Mouse (Mus musculus) cerebellum, adult 9-11 months (tissue): Measurements from ENCODE around the gene Lamtor2.
"Not testable (repeated sequence)": the region's sequence is repeated elsewhere in the genome, so short reads cannot be mapped to it uniquely, and the experiment has no call there.

Source experiments
- DNase-seq: peaks from one replicate; pipeline ENCODE4 v3.0.0; 2022

Gene Lamtor2

DNA sequence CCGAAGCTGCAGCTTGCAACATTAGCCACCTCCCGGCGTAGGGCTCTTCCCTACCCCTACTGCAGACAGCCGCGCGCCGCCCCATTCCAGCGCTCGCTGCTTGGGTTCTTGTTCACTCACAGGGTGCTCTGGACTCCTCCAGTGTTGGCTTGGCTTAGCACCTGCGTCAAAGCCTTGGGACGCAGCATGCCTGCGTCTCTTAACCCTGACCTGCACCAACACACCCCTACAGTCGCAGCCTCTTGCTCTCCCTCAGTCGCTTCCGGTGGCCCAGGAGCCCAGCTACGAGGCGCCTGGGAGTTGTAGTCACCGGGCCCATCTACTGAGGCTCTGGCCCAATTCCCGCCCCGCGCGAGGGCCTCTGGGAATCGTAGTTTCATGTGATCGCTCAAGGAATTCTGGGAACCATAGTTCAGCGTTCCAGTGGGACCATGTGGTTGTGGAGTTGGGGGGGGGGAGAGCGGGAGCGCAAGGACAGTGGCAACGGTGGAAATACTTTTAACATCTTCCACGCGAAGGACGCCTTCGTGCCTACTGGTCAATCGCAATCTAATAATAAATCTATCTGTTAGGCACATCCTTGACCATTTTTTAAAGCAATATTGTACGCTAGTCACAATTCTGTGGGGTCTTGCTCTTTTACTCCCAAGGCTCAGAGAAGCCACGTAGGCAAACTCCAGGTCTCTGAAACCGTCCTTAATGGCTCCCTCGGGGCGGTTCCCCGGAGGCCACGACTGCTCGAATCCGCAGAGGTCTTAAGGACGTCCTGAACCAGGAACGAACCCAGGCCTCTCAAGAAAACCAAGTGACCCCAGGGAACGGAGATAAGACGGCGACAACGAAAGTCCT is at the start of gene Lamtor2:
Lamtor2 (minus strand) TSS at position 399 of the 849 bp plus-strand sequence.
- DNase-seq, result peak; percentile 98

DNA sequence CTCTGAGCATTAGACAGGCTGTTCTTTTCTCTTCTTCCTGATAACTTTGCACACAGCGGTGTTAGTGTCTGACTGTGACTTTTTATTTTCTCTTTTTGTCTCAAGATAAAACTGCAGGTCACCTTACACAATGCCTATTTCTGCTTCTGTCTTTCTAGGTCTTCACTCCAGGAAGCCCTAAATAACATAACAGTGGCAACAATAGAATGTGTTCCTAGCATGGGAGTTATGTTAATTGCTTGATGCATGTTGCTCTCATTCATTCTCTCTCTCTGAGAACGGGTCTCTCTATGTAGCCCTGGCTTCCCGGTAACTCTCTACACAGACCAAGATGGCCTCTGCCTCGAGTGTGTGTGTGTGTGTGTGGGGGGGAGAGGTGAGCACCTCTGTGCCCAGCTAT is 49.6 kb upstream of the Lamtor2 start:
- no peak for DNase-seq

DNA sequence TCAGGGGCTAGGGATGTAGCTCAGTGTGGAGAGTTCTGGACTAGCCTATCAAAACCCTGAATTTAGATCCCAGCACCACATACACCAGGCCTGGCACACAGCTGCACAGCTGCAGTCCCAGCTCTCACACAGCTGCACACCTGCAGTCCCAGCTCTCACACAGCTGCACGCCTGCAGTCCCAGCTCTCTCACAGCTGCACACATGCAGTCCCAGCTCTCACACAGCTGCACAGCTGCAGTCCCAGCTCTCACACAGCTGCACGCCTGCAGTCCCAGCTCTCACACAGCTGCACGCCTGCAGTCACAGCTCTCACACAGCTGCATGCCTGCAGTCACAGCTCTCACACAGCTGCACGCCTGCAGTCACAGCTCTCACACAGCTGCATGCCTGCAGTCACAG is 43.7 kb upstream of the Lamtor2 start:
- not testable (repeated sequence) for DNase-seq

GRCm38 (mm10) chr3:88593893-88594580 is 41.2 kb upstream of the Lamtor2 start:
- no peak for DNase-seq

- no peak for DNase-seq
Measured at GRCm38 (mm10) chr3:88592942-88593576, 40.2 kb upstream of the Lamtor2 start.

DNA sequence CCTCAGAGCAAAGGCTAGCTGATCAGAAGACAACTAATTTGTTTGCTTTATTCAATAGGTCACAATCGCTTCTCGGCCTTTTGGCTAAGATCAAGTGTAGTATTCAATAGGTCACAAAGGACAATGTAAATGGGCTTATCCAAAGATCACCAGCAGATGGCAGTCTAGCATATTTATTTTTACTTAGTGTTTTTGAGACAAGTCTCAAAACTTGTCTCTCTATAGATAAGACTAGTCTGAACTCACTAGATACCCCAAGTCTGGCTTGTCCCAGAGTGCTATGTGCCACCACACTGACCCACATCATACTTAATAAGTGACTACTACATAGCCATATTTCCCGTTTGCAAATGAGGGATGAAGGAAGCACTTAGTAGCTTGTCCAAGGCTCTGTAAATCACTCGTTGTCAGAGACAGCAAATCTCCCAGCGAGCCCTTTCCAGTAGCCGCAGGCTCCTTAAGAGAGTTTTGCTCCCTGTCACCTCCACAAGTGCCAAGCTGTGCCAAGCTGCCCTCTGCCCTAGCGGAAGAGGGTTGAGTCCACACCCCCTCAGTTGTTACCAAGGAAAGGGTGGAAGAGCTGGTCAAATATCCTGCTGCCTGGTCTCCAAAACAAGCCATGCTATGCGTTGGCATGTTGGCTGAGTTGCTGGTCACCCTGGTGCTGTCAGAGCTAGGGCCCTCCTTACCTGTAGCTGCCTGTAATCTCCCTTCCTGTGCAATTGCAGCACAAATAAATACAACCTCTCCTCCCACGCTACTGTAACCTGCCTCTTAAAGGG is 39.3 kb upstream of the Lamtor2 start:
- no peak for DNase-seq

DNA sequence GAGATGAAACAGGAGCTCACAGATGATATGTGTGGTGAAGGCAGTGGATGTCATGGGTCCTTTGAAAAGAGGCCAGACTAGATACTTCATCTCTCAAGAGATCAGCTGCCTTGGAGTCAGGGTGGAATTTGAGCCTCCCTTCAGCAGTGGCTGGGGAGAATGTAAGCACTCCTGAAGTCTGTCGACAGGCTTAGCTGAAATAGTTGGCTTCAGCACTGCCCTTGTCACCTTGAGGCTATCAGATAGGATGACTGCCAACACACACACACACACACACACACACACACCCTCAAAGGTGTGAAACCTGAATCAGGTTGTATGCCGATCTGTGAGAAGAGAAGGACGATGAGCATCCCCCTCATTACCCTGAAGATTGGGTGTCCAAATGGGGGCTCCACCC is 38.2 kb upstream of the Lamtor2 start:
- no peak for DNase-seq

DNA sequence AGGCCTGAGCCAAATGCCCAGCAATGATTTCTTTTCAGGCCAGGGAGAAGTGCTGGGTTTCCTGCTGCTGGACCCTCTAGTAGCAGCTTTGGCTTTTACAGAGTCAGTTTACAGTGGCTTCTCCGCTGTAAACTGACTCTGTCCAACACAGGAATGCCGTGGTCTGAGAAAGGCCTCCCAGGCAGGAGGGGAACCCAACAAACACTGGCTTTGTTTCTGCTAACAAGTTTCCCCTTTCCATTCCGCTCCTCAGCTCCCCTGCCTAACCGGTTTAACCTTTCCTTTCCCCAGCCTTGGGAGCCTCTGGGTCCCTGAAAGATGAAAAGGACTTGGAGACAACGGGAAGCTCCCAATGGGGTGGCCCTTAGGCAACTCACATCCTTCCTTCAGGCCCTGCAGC is 37.4 kb upstream of the Lamtor2 start:
- no peak for DNase-seq

GRCm38 (mm10) chr3:88586640-88587039 is 33.8 kb upstream of the Lamtor2 start:
- DNase-seq, result no peak

- DNase-seq, result no peak
Measured at GRCm38 (mm10) chr3:88585769-88586168, 32.9 kb upstream of the Lamtor2 start.

DNA sequence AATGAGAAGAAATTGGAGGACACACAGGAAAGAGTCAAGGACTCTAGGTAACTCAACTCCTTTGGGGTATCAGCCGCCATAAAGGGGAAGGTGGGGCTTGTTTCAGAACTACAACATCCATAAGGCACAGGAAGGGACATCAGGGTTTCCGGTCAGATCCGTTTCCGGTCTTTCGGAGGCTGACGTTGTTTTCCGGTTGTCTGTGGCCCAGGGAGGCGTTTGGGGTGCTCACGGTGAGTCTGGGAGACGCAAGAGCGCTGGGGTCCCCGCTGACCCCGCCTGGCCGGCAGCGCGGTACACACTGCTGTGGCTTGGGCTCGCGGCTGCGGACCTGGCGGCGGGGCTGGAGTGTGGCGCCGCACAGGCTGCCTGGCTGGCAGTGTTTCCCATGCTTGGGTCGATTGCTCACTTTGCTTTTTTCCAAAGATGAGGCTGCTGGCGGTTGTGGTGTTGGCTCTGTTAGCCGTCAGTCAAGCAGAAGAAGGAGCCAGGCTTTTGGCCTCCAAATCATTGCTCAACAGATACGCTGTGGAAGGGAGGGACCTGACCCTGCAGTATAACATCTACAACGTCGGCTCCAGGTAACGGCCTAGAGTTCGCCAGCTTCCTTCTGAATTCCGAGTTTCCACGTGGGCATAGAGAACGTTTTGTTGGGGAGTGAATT is 26.7 kb upstream of the Lamtor2 start:
- peak; percentile 85 for DNase-seq

DNA sequence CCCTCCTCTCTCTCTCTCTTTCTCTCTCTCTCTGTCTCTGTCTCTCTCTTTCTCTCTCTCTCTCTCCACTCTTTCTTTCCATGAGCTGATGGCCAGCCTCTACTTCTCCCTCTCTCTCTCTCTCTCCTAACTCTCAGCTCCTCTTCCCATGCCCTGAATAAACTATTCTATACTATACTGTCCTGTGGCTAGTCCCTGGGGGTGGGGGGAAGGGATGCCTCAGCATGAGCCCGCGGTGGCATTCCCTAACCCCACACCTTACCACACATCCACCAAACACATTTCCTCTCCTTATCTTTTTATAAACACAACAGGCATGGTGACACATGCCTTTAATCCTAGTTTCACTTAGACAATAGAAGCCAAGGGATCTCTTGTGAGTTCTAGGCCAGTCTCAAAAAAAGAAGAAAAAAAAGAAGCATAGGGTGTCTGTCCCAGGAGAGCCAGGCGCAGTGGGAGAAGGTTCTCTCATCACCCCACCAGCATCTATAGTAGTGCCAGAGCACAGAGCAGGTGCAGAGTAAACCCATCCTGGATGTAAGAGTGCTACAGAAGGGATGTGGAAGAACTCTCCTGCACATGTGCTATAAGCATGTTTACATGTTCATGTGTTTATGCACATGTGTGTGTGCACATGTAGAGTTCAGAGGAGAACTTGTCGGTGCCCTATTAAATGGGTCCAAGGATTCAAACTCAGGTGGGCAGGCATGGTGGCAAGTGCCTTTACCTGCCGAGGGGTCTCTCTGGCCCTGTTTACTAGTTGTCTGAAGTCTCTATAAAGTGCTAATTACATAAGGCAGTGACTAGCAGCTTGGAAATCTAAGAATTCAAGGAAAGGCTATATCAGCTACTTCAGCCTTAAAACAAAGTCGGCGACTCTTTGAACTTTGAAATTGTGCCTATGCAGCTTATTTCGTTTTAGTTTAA is 25.9 kb upstream of the Lamtor2 start:
- DNase-seq, result no peak

- not testable (repeated sequence) for DNase-seq
Measured at GRCm38 (mm10) chr3:88577846-88578245, 25.0 kb upstream of the Lamtor2 start.

DNA sequence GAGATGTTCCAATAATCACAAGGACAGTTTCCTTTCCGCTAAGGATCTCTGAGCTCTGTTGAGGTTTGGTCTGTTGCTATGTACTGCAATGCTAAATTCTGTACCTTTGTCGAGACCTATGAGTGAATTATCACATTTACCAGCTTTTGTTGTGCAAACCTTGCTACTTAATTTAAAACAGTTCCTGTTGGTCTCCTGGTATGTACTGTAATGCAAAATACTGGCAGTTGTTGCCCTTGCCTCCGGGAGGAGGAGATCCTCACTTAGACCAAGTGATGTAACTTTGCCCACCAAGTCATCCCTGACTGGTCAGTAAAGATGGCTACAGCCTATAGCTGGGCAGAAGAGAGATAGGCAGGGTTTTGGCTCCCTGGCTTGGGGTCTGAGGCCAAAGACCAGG is 22.7 kb upstream of the Lamtor2 start, which contains the start of gene Ssr2:
Ssr2 (plus strand) TSS at position 337 of the 400 bp plus-strand sequence.
- DNase-seq, result no peak

DNA sequence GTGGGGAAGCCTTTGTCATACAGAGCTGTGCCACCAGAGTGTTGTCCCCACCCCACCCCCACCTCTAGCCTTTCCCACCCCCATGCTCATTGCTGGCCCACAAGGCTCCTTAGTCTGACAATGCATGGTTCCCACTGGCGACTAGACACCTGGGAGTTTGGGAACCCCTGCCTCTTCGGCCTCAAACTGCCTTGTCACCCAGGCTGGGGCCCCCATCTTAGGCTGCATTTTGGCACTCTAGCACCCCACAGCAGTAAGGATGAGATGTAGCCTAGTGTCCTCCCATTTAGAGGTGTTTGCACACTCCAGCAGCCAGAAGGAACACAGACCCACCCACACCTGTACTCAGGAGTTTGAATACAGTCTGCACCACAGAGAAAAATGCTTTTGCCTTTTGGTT is 20.9 kb upstream of the Lamtor2 start:
- no peak for DNase-seq

DNA sequence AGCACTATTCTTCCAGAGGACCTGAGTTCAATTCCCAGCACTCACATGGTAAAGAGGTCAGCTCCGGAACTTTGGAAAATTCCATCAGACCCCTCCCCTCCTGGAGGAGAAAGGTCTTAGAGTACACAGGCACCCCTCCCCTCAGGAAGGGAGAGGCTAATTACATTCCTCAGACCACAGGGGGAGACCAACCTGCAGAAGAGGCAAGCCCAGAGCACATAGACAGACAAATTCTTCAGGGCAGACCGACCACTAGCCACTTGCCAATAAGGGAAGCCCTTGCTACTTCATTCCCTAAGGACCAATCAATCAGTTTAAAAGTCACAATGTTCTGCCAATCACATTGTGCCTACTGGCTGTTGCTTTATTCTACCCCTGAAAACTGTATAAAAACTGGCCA is 20.0 kb upstream of the Lamtor2 start:
- no peak for DNase-seq

DNA sequence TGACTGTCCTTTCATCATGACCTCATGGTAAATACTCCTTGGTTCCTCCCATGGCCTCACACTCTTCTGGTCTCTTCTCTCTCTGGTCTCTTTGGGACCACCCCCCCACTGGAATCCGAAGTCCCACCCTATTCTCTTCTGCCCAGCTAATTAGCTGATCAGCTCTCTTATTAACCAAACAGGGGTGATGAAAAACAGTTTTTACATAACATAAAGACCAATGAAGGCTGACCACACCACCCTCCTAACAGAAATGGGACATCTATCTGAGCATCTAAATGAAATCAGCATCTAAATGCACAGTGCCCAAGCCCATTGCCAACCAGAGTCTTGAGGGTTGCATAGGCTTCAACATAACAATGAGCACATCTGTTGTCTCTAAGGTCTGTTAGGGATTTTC is 19.0 kb upstream of the Lamtor2 start:
- no peak for DNase-seq

GRCm38 (mm10) chr3:88570341-88570740 is 17.5 kb upstream of the Lamtor2 start:
- no peak for DNase-seq

DNA sequence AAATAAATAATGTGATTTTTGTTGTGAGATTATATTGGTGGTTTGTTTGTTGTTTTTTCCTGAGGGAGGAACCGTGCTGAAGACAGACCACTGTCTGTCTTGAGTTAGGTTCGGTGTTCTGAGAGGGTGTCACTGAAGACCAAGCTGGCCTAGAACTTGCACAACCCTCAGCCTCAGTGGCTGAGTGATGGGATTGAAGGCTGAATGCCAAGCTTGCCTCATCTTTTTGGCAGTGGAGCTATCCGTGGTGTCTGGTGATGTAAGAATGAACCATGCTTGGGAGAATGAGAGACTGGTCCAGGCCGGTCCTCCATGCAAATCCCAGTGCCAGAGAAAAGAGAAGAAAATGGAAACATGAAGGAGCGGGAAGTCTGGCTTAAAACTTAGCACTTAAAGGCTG is 16.8 kb upstream of the Lamtor2 start:
- no peak for DNase-seq

DNA sequence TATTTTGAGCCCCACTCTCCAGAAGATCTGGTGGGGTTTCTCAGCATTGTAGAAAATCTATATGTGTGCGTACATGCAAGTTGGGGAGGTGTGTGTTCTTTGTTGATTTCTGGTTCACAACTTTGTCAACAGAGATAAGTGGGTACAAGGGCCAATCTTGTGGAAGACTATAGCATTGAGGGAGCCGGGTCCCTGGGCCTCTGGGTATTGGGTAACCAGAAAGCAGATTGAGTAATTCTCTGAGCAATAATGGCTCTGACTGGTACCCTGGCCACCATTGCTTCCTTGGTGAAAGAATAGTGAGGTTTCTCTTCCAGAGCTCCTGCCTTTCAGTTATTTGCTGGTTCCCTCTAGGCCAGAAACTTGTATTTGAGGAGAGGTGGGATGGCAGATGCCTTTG is 16.2 kb upstream of the Lamtor2 start:
- no peak for DNase-seq

DNA sequence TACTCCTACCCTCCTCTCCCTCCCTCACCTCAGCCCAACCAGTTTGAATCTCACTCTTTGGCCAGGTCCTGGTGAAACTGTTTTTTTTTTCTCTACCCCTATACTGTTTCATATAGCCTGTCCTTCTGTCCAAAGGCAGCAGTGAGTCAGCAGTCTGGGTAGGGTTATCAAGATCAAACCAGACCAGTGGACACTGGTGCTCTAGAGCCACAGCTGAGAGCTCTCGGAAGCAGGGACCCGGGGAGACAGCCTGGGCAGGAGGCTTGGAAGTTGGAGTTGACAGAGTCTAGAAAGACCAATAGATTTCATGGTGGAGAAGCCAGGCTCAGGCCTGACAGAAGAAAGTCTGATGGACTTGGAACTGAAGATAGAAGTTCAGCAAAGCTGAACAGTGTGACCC is 15.7 kb upstream of the Lamtor2 start:
- DNase-seq, result no peak
